Mouse (Mus musculus): ENCODE results near the gene Mtmr1. TPM values are rescaled to one million over a fixed set of nuclear protein-coding genes. Genes with fewer than 3 reads are reported as not detected.
"Not testable (repeated sequence)": the region's sequence is repeated elsewhere in the genome, so short reads cannot be mapped to it uniquely, and the experiment has no call there.

The Mtmr1 gene
- polyA plus RNA-seq (2015; fragmentation: Nextera tagmentation; extraction: Ambion mirVana), result 12.8 and 13.6 TPM in 2 replicates

DNA sequence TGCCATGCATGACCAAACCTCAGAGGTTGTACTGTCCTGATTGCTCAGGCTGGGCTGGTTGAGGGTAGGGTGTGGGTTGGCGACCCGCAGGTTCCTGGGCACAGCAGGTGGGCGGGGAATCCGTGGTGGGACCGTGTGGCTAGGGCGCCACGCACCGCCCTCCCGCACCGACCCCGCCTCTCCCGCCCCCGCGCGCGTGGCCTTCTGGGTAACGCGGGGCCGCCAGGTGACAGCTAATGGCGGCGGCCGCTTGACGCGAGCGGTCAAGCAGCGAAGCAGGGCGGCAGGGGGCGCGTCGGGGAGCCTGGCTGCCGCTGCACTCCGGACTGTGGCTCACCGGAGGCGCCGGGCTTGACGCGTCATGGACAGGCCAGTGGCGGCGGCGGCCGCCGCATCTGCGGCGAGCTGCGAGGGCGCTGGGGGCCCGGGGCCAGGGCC, at the start of gene Mtmr1:
Gene Mtmr1 (plus strand): TSS at position 207 of the 438 bp plus-strand sequence.
- H3K4me2 ChIP-seq (ENCODE audit: low read depth, low read length), result peak within 1 kb of the TSS; percentile 65
- WGBS, result 12% methylated on average over 44 of the region's 47 CpGs
- peak within 1 kb of the TSS; percentile 85 for H3K9ac ChIP-seq (ENCODE audit: low read length)
- no peaks in the 10 kb centered on the region for H3K4me1 ChIP-seq (ENCODE audit: control insufficient read depth, insufficient read depth, low read length)
- no peaks in the 10 kb centered on the region for H3K27me3 ChIP-seq (ENCODE audit: control insufficient read depth, insufficient read depth, low read length)
- peak; percentile 90 for ATAC-seq (replicated peaks; ENCODE audit: extremely low read depth, insufficient read depth, low FRiP score)
- no peaks in the 10 kb centered on the region for H3K36me3 ChIP-seq (ENCODE audit: control insufficient read depth, insufficient read depth)
- H3K9me3 ChIP-seq (replicated peaks; ENCODE audit: control insufficient read depth, low read length), result no peaks in the 10 kb centered on the region
- peak within 1 kb of the TSS; percentile 81 for H3K27ac ChIP-seq (ENCODE audit: low read length)
- peak within 1 kb of the TSS; percentile 73 for H3K4me3 ChIP-seq (ENCODE audit: low read length)

DNA sequence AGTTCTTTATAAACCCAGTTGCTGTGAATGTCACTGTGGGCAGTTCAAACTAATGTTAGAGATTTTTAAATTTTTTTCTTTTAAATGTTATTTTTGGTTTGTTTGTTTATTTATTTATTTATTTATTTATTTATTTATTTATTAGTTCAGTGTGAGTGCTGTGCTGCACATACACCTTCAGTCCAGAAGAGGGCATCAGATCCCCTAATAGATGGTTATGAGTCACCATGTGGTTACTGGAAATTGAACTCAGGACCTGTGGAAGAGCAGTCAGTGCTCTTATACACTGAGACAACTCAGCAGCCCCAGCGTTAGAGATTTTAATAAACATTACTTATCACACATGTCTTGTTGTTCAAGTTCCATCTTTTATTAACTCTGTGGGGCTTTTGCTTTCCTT, 12.5 kb upstream of the Mtmr1 start:
- H3K9me3 ChIP-seq (replicated peaks; ENCODE audit: control insufficient read depth, low read length), result no peaks in the 10 kb centered on the region
- H3K27me3 ChIP-seq (ENCODE audit: control insufficient read depth, insufficient read depth, low read length), result no peaks in the 10 kb centered on the region
- no peak for ATAC-seq (replicated peaks; ENCODE audit: extremely low read depth, insufficient read depth, low FRiP score)
- WGBS, result 78% methylated on average over 1 of the region's 1 CpGs
- H3K9ac ChIP-seq (ENCODE audit: low read length), result no peak overlapping the region
- no peaks in the 10 kb centered on the region for H3K4me1 ChIP-seq (ENCODE audit: control insufficient read depth, insufficient read depth, low read length)
- H3K4me3 ChIP-seq (ENCODE audit: low read length), result no peak overlapping the region
- H3K27ac ChIP-seq (ENCODE audit: low read length), result no peak overlapping the region
- H3K36me3 ChIP-seq (ENCODE audit: control insufficient read depth, insufficient read depth), result no peaks in the 10 kb centered on the region
- no peak overlapping the region for H3K4me2 ChIP-seq (ENCODE audit: low read depth, low read length)

DNA sequence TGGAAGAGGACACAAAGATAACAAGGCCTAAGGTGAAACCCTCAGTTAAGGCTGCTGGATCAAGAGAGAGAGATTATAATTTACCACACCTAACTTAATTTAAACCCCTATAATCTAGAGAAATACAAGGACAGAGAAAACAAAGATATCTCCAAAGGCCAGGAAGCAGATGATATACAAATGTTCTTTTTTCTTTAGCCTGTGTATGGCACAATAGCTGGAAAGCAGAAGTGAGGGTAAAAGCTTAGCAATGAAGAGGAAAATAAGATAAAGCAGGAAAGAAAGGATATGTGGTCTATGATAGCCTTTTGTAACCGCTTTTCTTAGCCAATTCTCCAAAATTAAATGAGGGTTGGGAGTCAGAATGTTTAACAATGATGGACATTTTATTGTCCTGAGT, 9.2 kb upstream of the Mtmr1 start:
- Histone ChIP-seq H3K9ac (ENCODE audit: low read length) (no peak overlapping the region), H3K9me3 (replicated peaks; ENCODE audit: control insufficient read depth, low read length) (no peaks in the 10 kb centered on the region), H3K36me3 (ENCODE audit: control insufficient read depth, insufficient read depth) (no peaks in the 10 kb centered on the region), H3K27me3 (ENCODE audit: control insufficient read depth, insufficient read depth, low read length) (no peaks in the 10 kb centered on the region), H3K27ac (ENCODE audit: low read length) (no peak overlapping the region), H3K4me3 (ENCODE audit: low read length) (no peak overlapping the region), H3K4me2 (ENCODE audit: low read depth, low read length) (no peak overlapping the region), H3K4me1 (ENCODE audit: control insufficient read depth, insufficient read depth, low read length) (no peaks in the 10 kb centered on the region)
- 42% methylated on average over 1 of the region's 1 CpGs for WGBS
- no peak for ATAC-seq (replicated peaks; ENCODE audit: extremely low read depth, insufficient read depth, low FRiP score)

DNA sequence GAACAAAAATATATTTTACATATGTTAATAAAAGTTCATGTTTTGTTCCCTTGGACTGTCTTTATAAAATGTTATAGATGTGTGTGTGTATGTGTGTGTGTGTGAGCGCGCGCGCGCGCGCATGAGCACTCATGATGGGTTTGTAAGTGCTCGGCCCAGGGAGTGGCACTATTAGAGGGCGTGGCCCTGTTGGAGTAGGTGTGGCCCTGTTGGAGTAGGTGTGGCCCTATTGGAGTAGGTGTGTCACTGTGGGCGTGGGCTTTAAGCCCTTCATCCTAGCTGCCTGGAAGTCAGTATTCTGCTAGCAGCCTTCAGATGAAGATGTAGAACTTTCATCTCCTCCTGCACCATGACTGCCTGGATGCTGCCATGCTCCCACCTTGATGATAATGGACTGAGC, 2.8 kb upstream of the Mtmr1 start:
- H3K36me3 ChIP-seq (ENCODE audit: control insufficient read depth, insufficient read depth); H3K27me3 ChIP-seq (ENCODE audit: control insufficient read depth, insufficient read depth, low read length); H3K27ac ChIP-seq (ENCODE audit: low read length); H3K4me2 ChIP-seq (ENCODE audit: low read depth, low read length); H3K9me3 ChIP-seq (replicated peaks; ENCODE audit: control insufficient read depth, low read length); ATAC-seq (replicated peaks; ENCODE audit: extremely low read depth, insufficient read depth, low FRiP score); H3K4me1 ChIP-seq (ENCODE audit: control insufficient read depth, insufficient read depth, low read length); H3K4me3 ChIP-seq (ENCODE audit: low read length); H3K9ac ChIP-seq (ENCODE audit: low read length): not testable (repeated sequence)
- 81% methylated on average over 10 of the region's 10 CpGs for WGBS

DNA sequence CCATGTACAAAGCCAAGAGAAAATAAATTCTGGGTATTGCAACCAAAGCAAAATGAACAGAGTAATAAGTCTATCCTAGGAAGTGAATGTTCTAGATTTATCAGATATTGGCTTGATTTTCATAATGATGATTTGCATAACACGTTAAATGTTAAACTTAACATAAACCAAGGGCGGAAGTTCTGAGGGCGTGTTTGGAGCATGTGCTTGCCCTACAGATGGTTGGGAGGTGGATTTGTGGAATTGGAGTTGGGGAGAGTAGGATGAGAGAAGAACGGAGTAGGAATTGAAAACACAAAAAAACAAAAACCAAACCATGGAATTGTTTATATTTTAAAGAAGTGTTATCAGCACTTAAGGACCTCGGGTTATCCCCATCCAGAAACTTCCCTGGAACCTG, 498 bp upstream of the Mtmr1 start:
- H3K9me3 ChIP-seq (replicated peaks; ENCODE audit: control insufficient read depth, low read length), result no peaks in the 10 kb centered on the region
- H3K27ac ChIP-seq (ENCODE audit: low read length), result no peak overlapping the region
- peak overlapping the region; percentile 65 for H3K4me2 ChIP-seq (ENCODE audit: low read depth, low read length)
- 60% methylated on average over 5 of the region's 5 CpGs for WGBS
- ATAC-seq (replicated peaks; ENCODE audit: extremely low read depth, insufficient read depth, low FRiP score), result no peak
- H3K36me3 ChIP-seq (ENCODE audit: control insufficient read depth, insufficient read depth), result no peaks in the 10 kb centered on the region
- H3K9ac ChIP-seq (ENCODE audit: low read length), result peak overlapping the region; percentile 85
- H3K4me1 ChIP-seq (ENCODE audit: control insufficient read depth, insufficient read depth, low read length), result no peaks in the 10 kb centered on the region
- H3K27me3 ChIP-seq (ENCODE audit: control insufficient read depth, insufficient read depth, low read length), result no peaks in the 10 kb centered on the region
- peak overlapping the region; percentile 73 for H3K4me3 ChIP-seq (ENCODE audit: low read length)

DNA sequence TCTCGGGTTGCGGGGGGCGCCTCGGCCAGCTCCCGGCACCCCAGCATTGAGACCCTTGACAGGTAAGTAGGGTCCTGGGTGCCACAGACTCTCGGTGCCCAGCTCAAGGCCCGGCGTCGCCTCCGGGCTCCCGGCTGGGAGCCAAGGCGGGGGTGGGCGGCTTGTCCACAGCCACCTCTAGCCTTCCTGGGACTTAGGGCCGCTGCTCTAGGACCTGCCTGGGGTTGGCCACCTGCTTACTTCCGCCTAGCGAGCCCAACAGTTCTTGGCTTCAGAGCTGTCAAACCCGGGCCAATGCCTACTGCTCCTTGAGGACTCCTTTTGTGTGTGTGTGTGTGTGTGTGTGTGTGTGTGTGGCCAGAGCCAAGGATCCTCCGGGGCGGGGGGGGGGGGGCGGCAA, 451 bp downstream of the Mtmr1 start:
- Histone ChIP-seq H3K9ac (ENCODE audit: low read length) (peak overlapping the region; percentile 85), H3K4me2 (ENCODE audit: low read depth, low read length) (peak overlapping the region; percentile 65), H3K9me3 (replicated peaks; ENCODE audit: control insufficient read depth, low read length) (no peaks in the 10 kb centered on the region), H3K27ac (ENCODE audit: low read length) (peak overlapping the region; percentile 81), H3K4me1 (ENCODE audit: control insufficient read depth, insufficient read depth, low read length) (no peaks in the 10 kb centered on the region), H3K27me3 (ENCODE audit: control insufficient read depth, insufficient read depth, low read length) (no peaks in the 10 kb centered on the region), H3K36me3 (ENCODE audit: control insufficient read depth, insufficient read depth) (no peaks in the 10 kb centered on the region), H3K4me3 (ENCODE audit: low read length) (peak overlapping the region; percentile 73)
- WGBS, result 15% methylated on average over 20 of the region's 20 CpGs
- peak; percentile 68; the same call in 1 of the 2 replicates for ATAC-seq (replicated peaks; ENCODE audit: extremely low read depth, insufficient read depth, low FRiP score)

DNA sequence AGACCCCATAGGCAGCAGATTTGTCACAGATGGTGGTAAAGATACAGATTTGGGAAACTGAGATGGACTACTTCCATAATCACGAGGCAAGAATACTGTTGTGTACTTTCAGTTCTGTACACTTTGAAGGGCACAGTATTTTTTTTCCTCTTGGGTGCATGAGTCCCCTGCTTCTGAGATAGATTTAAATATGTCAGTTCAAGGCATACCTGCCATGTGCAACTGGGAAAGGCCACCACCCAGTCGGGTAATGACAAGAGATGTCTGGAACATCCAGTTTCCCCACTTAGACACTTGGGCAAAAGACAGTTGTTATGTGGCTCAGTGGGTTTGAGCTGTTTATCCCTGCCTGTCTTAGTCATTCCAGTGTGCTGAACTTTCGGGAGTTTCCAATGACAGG, 950 bp downstream of the Mtmr1 start:
- no peaks in the 10 kb centered on the region for H3K4me1 ChIP-seq (ENCODE audit: control insufficient read depth, insufficient read depth, low read length)
- 35% methylated on average over 3 of the region's 3 CpGs for whole genome bisulfite sequencing
- peak overlapping the region; percentile 65 for H3K4me2 ChIP-seq (ENCODE audit: low read depth, low read length)
- no peaks in the 10 kb centered on the region for H3K9me3 ChIP-seq (replicated peaks; ENCODE audit: control insufficient read depth, low read length)
- no peaks in the 10 kb centered on the region for H3K36me3 ChIP-seq (ENCODE audit: control insufficient read depth, insufficient read depth)
- H3K27me3 ChIP-seq (ENCODE audit: control insufficient read depth, insufficient read depth, low read length), result no peaks in the 10 kb centered on the region
- peak overlapping the region; percentile 73 for H3K4me3 ChIP-seq (ENCODE audit: low read length)
- peak overlapping the region; percentile 85 for H3K9ac ChIP-seq (ENCODE audit: low read length)
- no peak overlapping the region; the same call in 1 of the 2 replicates for H3K27ac ChIP-seq (ENCODE audit: low read length)
- no peak for ATAC-seq (replicated peaks; ENCODE audit: extremely low read depth, insufficient read depth, low FRiP score)

DNA sequence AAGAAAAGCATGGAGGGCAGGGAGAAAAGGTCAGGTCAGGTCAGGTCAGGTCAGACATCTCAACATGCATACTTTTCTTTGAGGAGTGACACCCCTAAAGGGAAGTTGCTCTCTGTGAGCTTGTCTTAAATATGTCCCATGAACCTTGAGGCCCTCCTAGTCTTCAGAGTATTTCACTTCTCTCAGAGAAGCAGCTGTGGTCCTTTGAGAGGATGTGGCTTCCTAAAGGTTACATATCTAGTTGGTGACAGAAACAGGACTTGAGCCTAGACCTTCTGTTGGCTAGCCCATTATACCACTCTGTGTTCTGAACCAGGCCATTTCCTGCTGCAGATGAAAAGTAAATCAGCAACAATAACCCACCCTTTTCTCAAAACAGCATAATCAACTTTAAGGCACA, 2.4 kb downstream of the Mtmr1 start:
- H3K9ac ChIP-seq (ENCODE audit: low read length), result no peak overlapping the region
- no peaks in the 10 kb centered on the region for H3K36me3 ChIP-seq (ENCODE audit: control insufficient read depth, insufficient read depth)
- no peak for ATAC-seq (replicated peaks; ENCODE audit: extremely low read depth, insufficient read depth, low FRiP score)
- H3K9me3 ChIP-seq (replicated peaks; ENCODE audit: control insufficient read depth, low read length), result no peaks in the 10 kb centered on the region
- H3K27ac ChIP-seq (ENCODE audit: low read length), result no peak overlapping the region
- no peak overlapping the region for H3K4me2 ChIP-seq (ENCODE audit: low read depth, low read length)
- H3K4me1 ChIP-seq (ENCODE audit: control insufficient read depth, insufficient read depth, low read length), result no peaks in the 10 kb centered on the region
- H3K27me3 ChIP-seq (ENCODE audit: control insufficient read depth, insufficient read depth, low read length), result no peaks in the 10 kb centered on the region
- H3K4me3 ChIP-seq (ENCODE audit: low read length), result no peak overlapping the region

DNA sequence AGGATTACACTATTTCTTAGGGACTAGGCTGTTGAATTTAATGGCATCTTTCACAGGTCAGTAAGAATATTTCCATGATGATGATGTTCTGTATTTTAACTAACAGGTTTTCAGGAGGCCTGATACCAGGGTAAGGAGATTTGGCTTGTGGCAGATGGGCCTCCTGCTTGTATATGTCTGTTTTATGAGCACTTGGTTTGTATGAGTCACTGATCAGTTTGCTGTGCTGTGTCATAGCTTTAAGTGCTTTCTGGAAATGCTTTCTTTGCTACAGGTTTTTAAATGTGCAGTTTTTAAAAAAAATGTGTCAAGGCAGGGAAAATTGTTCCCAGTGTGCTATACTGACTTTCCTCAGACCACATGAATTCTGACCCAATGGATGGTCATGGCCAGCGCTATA, 12.2 kb downstream of the Mtmr1 start:
- no peak overlapping the region for H3K4me3 ChIP-seq (ENCODE audit: low read length)
- H3K9me3 ChIP-seq (replicated peaks; ENCODE audit: control insufficient read depth, low read length), result no peaks in the 10 kb centered on the region
- H3K36me3 ChIP-seq (ENCODE audit: control insufficient read depth, insufficient read depth), result no peaks in the 10 kb centered on the region
- H3K9ac ChIP-seq (ENCODE audit: low read length), result no peak overlapping the region
- H3K27ac ChIP-seq (ENCODE audit: low read length), result no peak overlapping the region
- WGBS, result 88% methylated on average over 1 of the region's 1 CpGs
- no peak for ATAC-seq (replicated peaks; ENCODE audit: extremely low read depth, insufficient read depth, low FRiP score)
- H3K4me1 ChIP-seq (ENCODE audit: control insufficient read depth, insufficient read depth, low read length), result no peaks in the 10 kb centered on the region
- no peaks in the 10 kb centered on the region for H3K27me3 ChIP-seq (ENCODE audit: control insufficient read depth, insufficient read depth, low read length)
- H3K4me2 ChIP-seq (ENCODE audit: low read depth, low read length), result no peak overlapping the region

DNA sequence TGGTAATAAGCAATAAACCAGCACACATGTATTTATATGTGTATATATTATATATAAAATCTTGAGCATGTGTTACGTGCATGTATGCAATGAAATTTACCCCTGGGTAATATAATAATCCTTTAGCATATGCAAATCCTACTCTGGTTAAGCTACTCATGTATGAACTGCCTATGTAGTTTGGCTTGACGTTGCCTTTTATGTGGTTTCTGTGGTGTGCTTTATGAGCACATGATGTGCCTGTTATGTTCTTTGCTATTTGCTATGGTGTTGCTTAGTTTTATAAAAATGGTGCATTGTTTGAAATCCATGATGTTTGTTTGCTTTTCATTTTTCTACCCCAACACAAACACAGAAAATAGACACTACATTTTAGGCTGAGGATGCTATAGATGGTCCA, 13.9 kb downstream of the Mtmr1 start:
- Histone ChIP-seq H3K9me3 (replicated peaks; ENCODE audit: control insufficient read depth, low read length) (no peaks in the 10 kb centered on the region), H3K4me3 (ENCODE audit: low read length) (no peak overlapping the region), H3K36me3 (ENCODE audit: control insufficient read depth, insufficient read depth) (no peaks in the 10 kb centered on the region), H3K4me2 (ENCODE audit: low read depth, low read length) (no peak overlapping the region), H3K9ac (ENCODE audit: low read length) (no peak overlapping the region), H3K27me3 (ENCODE audit: control insufficient read depth, insufficient read depth, low read length) (no peaks in the 10 kb centered on the region), H3K4me1 (ENCODE audit: control insufficient read depth, insufficient read depth, low read length) (no peaks in the 10 kb centered on the region), H3K27ac (ENCODE audit: low read length) (no peak overlapping the region)
- WGBS, result 87% methylated on average over 2 of the region's 2 CpGs
- no peak for ATAC-seq (replicated peaks; ENCODE audit: extremely low read depth, insufficient read depth, low FRiP score)
